Mouse (Mus musculus): ENCODE data around the gene Fam219a. TPM values are rescaled to one million over a fixed set of nuclear protein-coding genes. Genes with fewer than 3 reads are reported as not detected.

The Fam219a gene
- polyA plus RNA-seq, 1 experiment from 2014 or later = 8.5 TPM

DNA sequence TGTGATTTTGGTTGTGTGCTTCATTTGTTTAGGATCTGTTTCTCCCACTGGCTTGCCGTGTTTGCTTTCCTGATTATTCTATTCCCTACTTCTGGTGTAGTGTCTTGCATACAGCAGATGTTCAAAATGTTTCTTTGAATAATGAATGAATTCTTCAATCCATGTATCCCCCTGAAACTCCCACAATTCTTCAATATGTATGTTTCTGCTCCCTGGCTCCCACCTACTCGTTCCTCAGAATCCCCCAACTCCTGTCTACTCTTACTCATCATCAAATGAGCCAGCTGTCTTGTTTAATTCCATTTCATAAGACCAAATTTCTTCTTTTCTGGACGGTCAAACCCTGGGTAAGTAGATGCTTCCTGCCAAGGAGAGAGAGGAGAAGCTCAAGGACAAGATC lies 12.2 kb downstream of the Fam219a start:
- Histone ChIP-seq H3K4me3 (ENCODE audit: low read depth, low read length) (no peak overlapping the region), H3K36me3 (ENCODE audit: control insufficient read depth, insufficient read depth, low read length) (no peaks in the 10 kb centered on the region), H3K9me3 (ENCODE audit: control insufficient read depth, low read length) (no peaks in the 10 kb centered on the region), H3K9ac (ENCODE audit: low read length) (no peak overlapping the region), H3K4me1 (ENCODE audit: control insufficient read depth, insufficient read depth, low read length) (peaks cover 8% of the 10 kb centered on the region; the same call in 1 of the 2 replicates), H3K27ac (ENCODE audit: low read depth, low read length) (no peak overlapping the region), H3K4me2 (no peak overlapping the region), H3K27me3 (ENCODE audit: control insufficient read depth, insufficient read depth, low read length) (no peaks in the 10 kb centered on the region)
- WGBS = 70% methylated on average over 3 of the region's 3 CpGs
- DNase-seq (ENCODE audit: low spot score, missing footprints) (no peak), ATAC-seq (ENCODE audit: low FRiP score) (no peak)

DNA sequence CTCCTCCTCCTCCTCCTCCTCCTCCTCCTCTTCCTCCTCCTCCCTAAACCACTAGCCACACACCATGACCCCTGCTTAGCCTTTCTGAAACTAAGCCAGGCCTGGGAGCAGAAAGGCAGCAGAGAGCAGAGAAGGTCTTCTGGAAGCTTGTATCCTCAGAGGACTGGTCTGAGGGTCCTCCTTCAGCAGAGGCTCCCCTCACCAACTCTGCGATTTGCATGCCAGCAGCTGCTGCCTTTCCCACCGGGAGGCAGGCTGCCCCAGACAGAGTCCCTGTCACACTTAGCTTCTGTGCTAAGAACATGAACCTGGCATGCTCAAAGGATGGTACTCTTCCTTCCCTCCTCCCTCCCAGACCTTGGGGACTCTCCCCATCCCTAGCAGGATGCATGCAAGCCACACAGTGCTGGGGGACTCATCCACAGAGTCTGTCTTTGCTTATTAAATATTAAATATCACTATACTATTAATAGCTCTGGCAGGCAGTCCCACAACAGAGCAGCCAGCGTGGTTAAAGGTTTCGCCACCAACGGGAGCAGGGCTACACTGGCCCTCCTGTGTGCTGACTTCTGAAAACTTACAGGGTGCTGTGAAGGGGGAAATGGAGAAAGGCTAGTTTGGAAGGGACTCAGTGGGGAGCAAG lies 12.9 kb downstream of the Fam219a start:
- H3K9me3 ChIP-seq (ENCODE audit: control insufficient read depth, low read length) = no peaks in the 10 kb centered on the region
- H3K4me1 ChIP-seq (ENCODE audit: control insufficient read depth, insufficient read depth, low read length) = peaks cover 8% of the 10 kb centered on the region; the same call in 1 of the 2 replicates
- H3K9ac ChIP-seq (ENCODE audit: low read length) = no peak overlapping the region
- ATAC-seq (ENCODE audit: low FRiP score) = no peak
- H3K4me2 ChIP-seq = no peak overlapping the region
- no peak for DNase-seq (ENCODE audit: low spot score, missing footprints)
- H3K27ac ChIP-seq (ENCODE audit: low read depth, low read length) = no peak overlapping the region
- H3K4me3 ChIP-seq (ENCODE audit: low read depth, low read length) = no peak overlapping the region
- WGBS = 56% methylated on average over 5 of the region's 5 CpGs
- H3K36me3 ChIP-seq (ENCODE audit: control insufficient read depth, insufficient read depth, low read length) = no peaks in the 10 kb centered on the region
- no peaks in the 10 kb centered on the region for H3K27me3 ChIP-seq (ENCODE audit: control insufficient read depth, insufficient read depth, low read length)

DNA sequence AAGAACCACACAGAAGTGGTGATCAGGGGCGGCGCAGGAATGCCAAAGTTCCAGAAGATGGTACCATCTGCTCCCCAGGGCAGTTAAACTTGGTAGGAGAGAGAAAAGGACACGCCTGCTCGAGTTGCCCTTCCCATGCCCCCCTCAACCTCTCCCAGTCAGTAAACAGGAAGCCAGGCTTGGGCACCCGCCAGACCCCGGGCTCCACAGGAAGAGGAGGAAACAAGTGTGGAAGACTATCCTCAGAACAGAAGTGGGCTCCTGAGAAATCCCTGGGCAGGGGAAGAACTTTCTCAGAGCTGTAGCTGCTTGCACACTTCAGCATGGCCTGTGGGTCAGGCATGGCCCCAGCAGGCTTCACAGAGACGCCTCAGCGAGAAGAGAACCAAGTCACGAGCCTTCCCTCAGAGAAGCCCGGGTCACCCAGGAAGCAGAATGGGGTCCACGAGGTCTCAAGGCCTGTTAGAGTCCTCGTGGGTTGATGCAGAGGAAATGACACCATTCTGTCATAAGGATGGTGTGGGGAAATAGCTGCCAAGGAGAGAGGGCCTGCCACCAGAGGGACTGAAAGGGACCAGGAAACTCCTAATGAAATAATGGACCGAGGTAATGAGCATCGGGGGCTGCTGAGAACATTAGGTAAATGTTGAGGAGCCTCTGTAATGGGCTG lies 14.2 kb downstream of the Fam219a start:
- 82% methylated on average over 14 of the region's 14 CpGs for WGBS
- Histone ChIP-seq H3K4me2 (no peak overlapping the region), H3K36me3 (ENCODE audit: control insufficient read depth, insufficient read depth, low read length) (no peaks in the 10 kb centered on the region), H3K9me3 (ENCODE audit: control insufficient read depth, low read length) (no peaks in the 10 kb centered on the region), H3K27me3 (ENCODE audit: control insufficient read depth, insufficient read depth, low read length) (no peaks in the 10 kb centered on the region), H3K4me1 (ENCODE audit: control insufficient read depth, insufficient read depth, low read length) (peaks cover 8% of the 10 kb centered on the region; the same call in 1 of the 2 replicates), H3K9ac (ENCODE audit: low read length) (no peak overlapping the region), H3K4me3 (ENCODE audit: low read depth, low read length) (no peak overlapping the region), H3K27ac (ENCODE audit: low read depth, low read length) (no peak overlapping the region)
- ATAC-seq (ENCODE audit: low FRiP score) = no peak
- DNase-seq (ENCODE audit: low spot score, missing footprints) = no peak

DNA sequence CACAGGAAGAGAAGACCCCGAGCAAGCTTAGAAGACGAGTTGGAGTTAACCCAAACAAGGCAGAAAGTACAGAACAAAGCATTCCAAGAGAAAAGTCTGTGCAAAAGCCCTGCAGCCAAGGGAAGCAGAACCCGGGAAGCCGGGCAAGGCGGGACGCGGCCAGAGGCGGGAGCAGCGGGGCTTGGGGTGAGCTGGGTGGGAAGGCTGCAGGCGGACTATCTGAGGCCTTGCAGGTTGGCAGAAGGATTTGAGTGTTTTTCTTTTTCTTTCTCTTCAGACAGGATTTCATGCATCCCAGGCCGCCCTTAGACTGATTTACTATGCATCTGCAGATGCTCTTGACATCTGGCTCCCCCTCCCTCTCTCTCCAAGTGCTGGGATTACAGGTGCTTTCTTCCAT lies 16.2 kb downstream of the Fam219a start:
- H3K9ac ChIP-seq (ENCODE audit: low read length) = no peak overlapping the region
- H3K27me3 ChIP-seq (ENCODE audit: control insufficient read depth, insufficient read depth, low read length) = no peaks in the 10 kb centered on the region
- H3K36me3 ChIP-seq (ENCODE audit: control insufficient read depth, insufficient read depth, low read length) = no peaks in the 10 kb centered on the region
- no peaks in the 10 kb centered on the region for H3K9me3 ChIP-seq (ENCODE audit: control insufficient read depth, low read length)
- H3K4me2 ChIP-seq = no peak overlapping the region
- H3K4me3 ChIP-seq (ENCODE audit: low read depth, low read length) = no peak overlapping the region
- DNase-seq (ENCODE audit: low spot score, missing footprints) (no peak), ATAC-seq (ENCODE audit: low FRiP score) (no peak)
- peaks cover 8% of the 10 kb centered on the region; the same call in 1 of the 2 replicates for H3K4me1 ChIP-seq (ENCODE audit: control insufficient read depth, insufficient read depth, low read length)
- WGBS = 72% methylated on average over 11 of the region's 11 CpGs
- H3K27ac ChIP-seq (ENCODE audit: low read depth, low read length) = peak overlapping the region; percentile 16

DNA sequence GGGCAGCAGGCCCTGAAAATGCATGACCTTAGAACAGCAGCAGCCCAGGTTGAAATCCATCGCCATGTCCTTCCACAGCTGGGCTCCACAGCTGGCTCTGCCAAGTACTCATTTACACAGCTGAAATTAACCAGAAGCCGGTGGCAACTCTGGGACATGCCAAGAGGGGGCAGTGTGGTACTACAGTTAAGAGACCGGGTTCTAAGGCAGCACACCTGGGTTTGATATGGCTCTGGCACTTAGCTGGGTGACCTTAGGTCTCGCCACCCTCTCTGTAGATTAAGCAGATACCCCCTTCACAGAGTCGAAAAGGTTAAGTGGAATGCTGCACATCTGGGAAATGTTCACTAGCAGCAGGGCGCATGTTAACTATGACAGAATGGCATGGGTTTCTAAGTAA lies 16.8 kb downstream of the Fam219a start:
- no peak overlapping the region for H3K9ac ChIP-seq (ENCODE audit: low read length)
- H3K36me3 ChIP-seq (ENCODE audit: control insufficient read depth, insufficient read depth, low read length) = no peaks in the 10 kb centered on the region
- peaks cover 8% of the 10 kb centered on the region; the same call in 1 of the 2 replicates for H3K4me1 ChIP-seq (ENCODE audit: control insufficient read depth, insufficient read depth, low read length)
- DNase-seq (ENCODE audit: low spot score, missing footprints) = peak; percentile 97
- no peaks in the 10 kb centered on the region for H3K9me3 ChIP-seq (ENCODE audit: control insufficient read depth, low read length)
- 0 out of 2 replicates have a peak, but pooled peaks have one; percentile 11 for ATAC-seq (ENCODE audit: low FRiP score)
- 43% methylated on average over 6 of the region's 6 CpGs for WGBS
- H3K27me3 ChIP-seq (ENCODE audit: control insufficient read depth, insufficient read depth, low read length) = no peaks in the 10 kb centered on the region
- no peak overlapping the region for H3K4me2 ChIP-seq
- no peak overlapping the region for H3K4me3 ChIP-seq (ENCODE audit: low read depth, low read length)
- no peak overlapping the region for H3K27ac ChIP-seq (ENCODE audit: low read depth, low read length)

DNA sequence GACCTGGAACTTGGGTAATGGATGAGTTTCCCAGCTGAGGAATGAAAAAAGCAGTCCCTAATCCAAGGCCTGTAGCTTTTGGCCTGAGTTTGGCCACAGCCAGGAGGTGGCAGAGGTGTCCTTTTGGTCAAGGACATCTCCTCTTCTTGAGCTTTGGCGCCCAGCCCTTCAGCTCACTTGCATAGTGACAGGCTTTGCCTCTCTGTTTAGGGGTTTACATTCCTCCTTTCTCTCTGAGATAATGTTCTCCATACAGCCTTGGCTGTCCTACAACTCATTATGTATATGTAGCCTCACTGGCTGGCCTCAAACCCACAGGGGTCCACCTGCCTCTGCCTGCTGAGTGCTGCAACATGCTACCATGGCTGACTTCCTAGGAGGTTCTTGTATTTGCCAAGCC lies 22.3 kb downstream of the Fam219a start:
- DNase-seq (ENCODE audit: low spot score, missing footprints) (no peak), ATAC-seq (ENCODE audit: low FRiP score) (no peak)
- H3K36me3 ChIP-seq (ENCODE audit: control insufficient read depth, insufficient read depth, low read length) = no peaks in the 10 kb centered on the region
- 0 out of 2 replicates have a peak, but pooled peaks cover 4% of the 10 kb centered on the region for H3K4me1 ChIP-seq (ENCODE audit: control insufficient read depth, insufficient read depth, low read length)
- H3K9me3 ChIP-seq (ENCODE audit: control insufficient read depth, low read length) = no peaks in the 10 kb centered on the region
- no peak overlapping the region for H3K27ac ChIP-seq (ENCODE audit: low read depth, low read length)
- H3K9ac ChIP-seq (ENCODE audit: low read length) = no peak overlapping the region
- WGBS = 84% methylated on average over 1 of the region's 1 CpGs
- no peak overlapping the region for H3K4me2 ChIP-seq
- no peak overlapping the region for H3K4me3 ChIP-seq (ENCODE audit: low read depth, low read length)
- H3K27me3 ChIP-seq (ENCODE audit: control insufficient read depth, insufficient read depth, low read length) = no peaks in the 10 kb centered on the region

DNA sequence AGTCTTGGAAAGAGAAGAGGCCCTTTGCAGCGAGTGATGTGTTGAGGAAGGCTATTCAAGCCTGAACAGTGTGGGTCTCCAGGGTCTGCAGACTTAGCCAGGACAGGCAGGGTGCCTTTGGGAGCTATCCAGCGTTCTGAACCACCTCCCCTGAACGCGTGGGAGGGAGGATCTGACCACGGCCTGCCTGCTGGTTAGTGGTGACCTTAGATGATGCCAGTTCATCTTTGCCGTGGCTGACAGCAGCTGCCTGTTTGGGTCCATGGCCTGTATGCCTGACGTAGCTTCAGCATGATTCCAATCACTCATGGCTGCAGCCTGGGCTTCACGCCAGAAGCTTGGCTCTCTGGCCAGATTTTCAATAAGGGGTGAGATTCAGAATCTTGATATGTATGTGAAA lies 23.4 kb downstream of the Fam219a start:
- no peak overlapping the region for H3K4me3 ChIP-seq (ENCODE audit: low read depth, low read length)
- no peaks in the 10 kb centered on the region for H3K9me3 ChIP-seq (ENCODE audit: control insufficient read depth, low read length)
- H3K9ac ChIP-seq (ENCODE audit: low read length) = no peak overlapping the region
- 26% methylated on average over 8 of the region's 8 CpGs for WGBS
- DNase-seq (ENCODE audit: low spot score, missing footprints) = no peak
- H3K4me2 ChIP-seq = no peak overlapping the region
- no peak overlapping the region for H3K27ac ChIP-seq (ENCODE audit: low read depth, low read length)
- ATAC-seq (ENCODE audit: low FRiP score) = no peak
- no peaks in the 10 kb centered on the region for H3K36me3 ChIP-seq (ENCODE audit: control insufficient read depth, insufficient read depth, low read length)
- H3K4me1 ChIP-seq (ENCODE audit: control insufficient read depth, insufficient read depth, low read length) = 0 out of 2 replicates have a peak, but pooled peaks cover 4% of the 10 kb centered on the region
- H3K27me3 ChIP-seq (ENCODE audit: control insufficient read depth, insufficient read depth, low read length) = no peaks in the 10 kb centered on the region

DNA sequence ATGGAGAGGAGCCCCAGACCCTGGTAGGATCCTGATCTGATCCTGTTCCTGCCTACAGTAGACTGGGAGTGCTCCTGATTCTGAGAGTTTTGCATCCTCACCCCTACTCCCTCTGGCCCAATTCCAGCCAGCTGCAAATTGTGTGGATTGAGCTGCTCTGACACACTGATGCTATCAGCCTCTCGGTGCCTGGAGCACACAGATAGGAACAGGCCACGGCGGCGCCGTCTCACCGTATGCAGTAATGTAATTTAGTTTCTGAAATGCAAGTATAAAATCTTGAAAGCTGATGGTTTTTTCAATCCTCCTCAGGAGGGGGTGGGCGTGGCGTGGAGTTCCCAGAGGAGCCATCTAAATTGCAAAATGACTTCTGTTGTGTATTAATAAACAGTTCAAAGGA lies 27.2 kb downstream of the Fam219a start:
- Histone ChIP-seq H3K27me3 (ENCODE audit: control insufficient read depth, insufficient read depth, low read length) (no peaks in the 10 kb centered on the region), H3K4me1 (ENCODE audit: control insufficient read depth, insufficient read depth, low read length) (0 out of 2 replicates have a peak, but pooled peaks cover 4% of the 10 kb centered on the region), H3K4me2 (no peak overlapping the region), H3K27ac (ENCODE audit: low read depth, low read length) (peak overlapping the region; percentile 35; the same call in 1 of the 2 replicates), H3K36me3 (ENCODE audit: control insufficient read depth, insufficient read depth, low read length) (no peaks in the 10 kb centered on the region), H3K9me3 (ENCODE audit: control insufficient read depth, low read length) (no peaks in the 10 kb centered on the region), H3K9ac (ENCODE audit: low read length) (no peak overlapping the region), H3K4me3 (ENCODE audit: low read depth, low read length) (no peak overlapping the region)
- 89% methylated on average over 8 of the region's 8 CpGs for WGBS
- DNase-seq (ENCODE audit: low spot score, missing footprints) (no peak), ATAC-seq (ENCODE audit: low FRiP score) (peak; percentile 58; the same call in 1 of the 2 replicates)

DNA sequence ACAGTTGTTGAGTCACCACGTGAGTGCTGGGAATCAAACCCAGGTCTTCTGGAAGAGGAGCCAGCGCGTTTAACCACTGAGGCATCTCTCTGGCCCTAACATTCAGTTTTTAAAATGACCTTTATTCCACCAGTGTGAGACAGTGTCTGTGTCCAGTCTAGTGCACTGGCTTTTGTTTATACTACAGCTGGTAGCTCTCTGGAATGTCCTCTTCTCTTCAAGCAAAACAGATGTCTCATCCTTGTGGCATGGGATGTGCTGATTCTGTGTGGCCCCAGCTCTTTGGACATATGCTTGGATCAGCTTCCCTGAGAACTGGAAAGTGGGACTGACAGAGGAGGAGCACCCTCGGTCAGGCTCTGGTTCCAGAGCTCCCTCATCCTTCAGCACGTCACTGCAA lies 34.5 kb downstream of the Fam219a start:
- DNase-seq (ENCODE audit: low spot score, missing footprints) (no peak), ATAC-seq (ENCODE audit: low FRiP score) (no peak)
- H3K4me3 ChIP-seq (ENCODE audit: low read depth, low read length) = no peak overlapping the region
- H3K27ac ChIP-seq (ENCODE audit: low read depth, low read length) = no peak overlapping the region
- H3K9me3 ChIP-seq (ENCODE audit: control insufficient read depth, low read length) = no peaks in the 10 kb centered on the region
- no peak overlapping the region for H3K9ac ChIP-seq (ENCODE audit: low read length)
- H3K4me2 ChIP-seq = no peak overlapping the region
- no peaks in the 10 kb centered on the region for H3K27me3 ChIP-seq (ENCODE audit: control insufficient read depth, insufficient read depth, low read length)
- 80% methylated on average over 5 of the region's 5 CpGs for WGBS
- H3K36me3 ChIP-seq (ENCODE audit: control insufficient read depth, insufficient read depth, low read length) = no peaks in the 10 kb centered on the region
- H3K4me1 ChIP-seq (ENCODE audit: control insufficient read depth, insufficient read depth, low read length) = peaks cover 6% of the 10 kb centered on the region
